Mouse (Mus musculus): ENCODE data around the gene Slc13a2. TPM values are rescaled to one million over a fixed set of nuclear protein-coding genes. Genes with fewer than 3 reads are reported as not detected.

Gene Slc13a2
- total RNA-seq, 2 experiments from 2014 or later = not detected

DNA sequence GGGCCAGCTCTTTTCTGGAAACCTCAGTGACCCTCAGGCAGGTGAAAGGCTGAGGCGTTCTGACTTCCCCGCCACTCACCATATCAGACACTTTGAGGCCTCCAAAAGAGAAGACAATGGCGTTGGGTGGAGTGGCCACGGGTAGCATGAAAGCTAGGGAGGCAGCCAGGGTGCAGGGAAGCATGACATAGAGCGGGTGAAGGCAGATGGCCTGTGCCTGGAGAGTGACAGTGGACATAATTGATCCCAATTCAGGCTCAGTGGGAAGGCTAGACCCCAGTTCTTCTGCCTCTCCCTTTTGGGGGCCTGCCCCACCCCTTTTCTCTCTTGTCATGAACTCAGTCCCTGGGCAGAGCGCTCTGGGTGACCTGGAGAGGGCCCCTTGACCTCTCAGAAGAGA is 23.8 kb downstream of the Slc13a2 start:
- intact Hi-C loops (cut with DNase I) = no loop called here
- DNase-seq = no peak

DNA sequence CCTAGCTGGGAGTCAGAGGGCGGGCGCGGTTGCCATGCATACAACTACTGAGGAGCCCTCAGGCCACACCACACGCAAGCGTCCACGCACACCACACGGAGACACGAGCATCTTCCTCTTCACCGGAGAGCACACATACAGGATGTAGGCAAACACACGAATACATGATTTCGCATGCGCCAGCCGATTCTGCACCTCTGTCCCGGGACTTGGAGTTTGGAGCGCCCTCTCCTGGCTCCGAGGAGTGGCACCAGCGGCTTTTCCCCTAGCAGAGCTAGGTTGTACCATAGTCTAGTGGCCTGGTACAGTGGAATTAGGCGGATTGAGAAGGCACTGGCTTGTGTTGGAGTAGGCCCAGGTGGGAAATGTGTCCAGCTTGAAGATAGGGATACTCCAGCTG is 24.6 kb downstream of the Slc13a2 start:
- DNase-seq = peak; percentile 63 to 75
- intact Hi-C loops (cut with DNase I) = loop anchor here (1.0 kb wide), 1 partner anchor 37 kb away; no protein-coding TSS in a partner anchor

DNA sequence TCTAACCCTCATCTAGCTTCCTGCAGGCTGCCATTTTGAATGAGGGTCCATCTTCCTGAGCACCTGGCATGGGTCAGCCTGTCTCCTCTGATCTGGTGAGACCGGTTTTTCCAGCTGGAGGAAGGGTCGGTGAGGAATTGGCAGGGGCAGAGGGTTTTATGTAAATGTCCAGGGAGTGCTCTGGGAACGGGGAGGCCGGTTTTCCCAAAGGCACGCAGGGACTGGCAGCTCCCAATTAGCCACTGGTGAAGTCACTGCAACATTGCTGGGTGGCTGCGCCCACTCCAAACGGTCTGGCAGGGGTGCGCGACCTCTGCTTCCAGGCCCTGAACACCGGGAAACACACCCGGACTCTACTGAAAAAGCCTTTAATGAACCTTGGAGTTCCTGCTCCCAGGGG is 25.1 kb downstream of the Slc13a2 start:
- intact Hi-C loops (cut with DNase I) = loop anchor here (1.0 kb wide), 1 partner anchor 37 kb away; no protein-coding TSS in a partner anchor
- no peak for DNase-seq

DNA sequence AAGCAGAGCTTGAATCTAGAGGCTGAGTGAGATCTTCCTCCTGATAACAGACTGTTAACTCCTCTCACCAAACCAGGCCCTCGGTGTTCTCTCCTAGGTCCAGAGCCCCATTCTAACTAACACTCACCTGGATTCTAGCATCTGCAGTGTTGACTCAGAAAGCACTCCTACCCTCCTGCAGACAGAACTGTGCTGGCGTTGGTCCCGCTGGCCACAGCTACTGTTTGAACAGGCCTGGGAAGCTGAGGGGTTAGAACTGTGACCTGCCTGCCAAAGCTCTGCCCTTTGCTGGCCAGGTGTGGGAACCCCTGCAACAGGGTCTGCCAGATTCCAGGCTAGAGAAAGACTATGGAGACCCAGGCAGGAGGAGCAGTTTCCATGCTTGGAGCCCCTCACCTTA is 29.3 kb downstream of the Slc13a2 start:
- intact Hi-C loops (cut with DNase I) = no loop called here
- no peak for DNase-seq

DNA sequence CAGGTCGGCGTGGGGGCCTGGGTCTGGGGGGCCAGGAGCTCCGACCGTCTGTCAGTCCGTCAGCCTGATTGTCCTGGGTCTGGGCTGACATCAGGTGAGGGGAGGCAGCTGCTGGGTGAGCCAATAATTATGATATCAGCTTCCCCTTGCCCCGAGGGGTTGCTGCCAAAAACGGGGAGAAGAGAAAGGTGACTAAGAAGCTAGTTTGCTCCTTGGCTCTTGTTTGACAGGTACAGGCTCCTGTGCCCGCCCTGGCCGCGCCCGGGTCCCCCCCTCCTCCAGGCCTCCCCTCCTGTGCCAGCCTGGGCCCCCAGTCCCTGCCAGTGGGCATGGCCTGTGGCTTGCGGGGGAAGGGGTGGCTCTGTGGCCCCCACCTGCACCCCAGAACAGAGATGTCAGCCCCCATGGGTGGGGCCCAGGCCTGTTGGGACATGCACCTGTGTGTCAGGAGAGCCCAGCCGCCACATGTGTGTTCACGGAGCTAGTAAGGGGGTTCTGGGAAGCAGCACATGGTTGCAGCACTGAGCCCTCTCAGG is 35.4 kb downstream of the Slc13a2 start, which contains the start of gene Foxn1:
Gene Foxn1, minus strand, starts transcription at position 51 of the 536 bp plus-strand sequence.
- intact Hi-C loops (cut with DNase I) = no loop called here
- no peak for DNase-seq

DNA sequence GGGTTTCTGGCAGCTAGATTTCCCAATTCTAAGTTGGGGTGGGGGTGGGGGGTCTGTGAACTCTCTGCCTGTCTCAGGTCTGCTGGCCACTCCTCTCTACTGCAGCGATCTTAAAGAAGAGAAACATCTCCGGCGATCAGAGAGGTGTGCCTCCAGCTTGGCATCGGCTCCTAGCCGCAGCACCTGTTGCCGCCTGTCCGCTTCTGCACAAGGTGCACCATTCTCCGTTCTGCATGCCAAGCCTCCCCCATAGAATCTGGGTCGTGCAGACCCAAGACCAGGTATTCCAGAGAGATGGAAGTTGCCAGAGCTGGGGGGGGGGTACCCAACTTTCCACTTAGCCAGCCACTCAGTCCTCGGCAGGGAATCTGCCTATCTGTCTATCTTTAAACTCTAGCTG is 36.2 kb downstream of the Slc13a2 start:
- intact Hi-C loops (cut with DNase I) = no loop called here

DNA sequence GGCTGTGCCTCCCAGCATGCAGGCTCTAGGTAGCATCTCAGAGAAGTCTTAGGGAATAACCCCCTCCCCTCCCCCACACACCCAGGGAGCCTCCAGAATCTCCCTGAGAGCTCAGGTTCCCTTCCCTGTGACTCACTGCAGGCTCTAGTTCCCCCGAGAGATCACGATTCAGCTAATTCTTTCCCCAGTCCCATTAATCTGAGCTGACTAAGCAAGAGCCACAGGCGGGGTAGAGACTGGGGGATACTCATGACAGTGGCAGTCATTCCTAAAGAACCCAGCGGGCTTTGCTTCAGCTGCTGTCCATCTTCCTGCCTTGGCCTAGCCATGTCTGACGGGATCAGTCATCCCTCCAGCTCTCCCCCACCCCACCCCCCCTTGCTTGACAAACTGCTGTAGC is 39.3 kb downstream of the Slc13a2 start:
- intact Hi-C loops (cut with DNase I) = no loop called here
- no peak for DNase-seq

More for the DNA sequence above, 36.2 kb downstream of the Slc13a2 start:
- DNase-seq = no peak

DNA sequence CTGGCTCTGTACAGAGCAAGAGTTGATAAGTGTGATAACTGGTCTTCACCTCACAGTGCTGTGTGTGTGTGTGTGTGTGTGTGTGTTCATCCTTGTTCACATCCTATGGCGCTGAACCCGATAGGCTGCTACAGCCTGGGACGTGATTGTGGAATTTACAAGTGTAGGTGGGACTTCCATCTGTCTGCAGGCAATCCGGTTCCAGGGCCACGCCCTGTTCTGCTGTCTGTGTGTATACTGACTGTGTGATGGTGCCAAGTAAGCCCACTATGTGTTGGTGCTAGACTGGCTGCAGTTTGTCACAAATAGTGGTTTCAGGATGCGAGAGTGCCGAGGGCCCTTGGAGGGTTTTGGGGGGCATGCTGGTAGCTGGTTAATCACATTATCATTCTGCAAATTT is 39.7 kb downstream of the Slc13a2 start:
- no peak for DNase-seq
- intact Hi-C loops (cut with DNase I) = no loop called here

DNA sequence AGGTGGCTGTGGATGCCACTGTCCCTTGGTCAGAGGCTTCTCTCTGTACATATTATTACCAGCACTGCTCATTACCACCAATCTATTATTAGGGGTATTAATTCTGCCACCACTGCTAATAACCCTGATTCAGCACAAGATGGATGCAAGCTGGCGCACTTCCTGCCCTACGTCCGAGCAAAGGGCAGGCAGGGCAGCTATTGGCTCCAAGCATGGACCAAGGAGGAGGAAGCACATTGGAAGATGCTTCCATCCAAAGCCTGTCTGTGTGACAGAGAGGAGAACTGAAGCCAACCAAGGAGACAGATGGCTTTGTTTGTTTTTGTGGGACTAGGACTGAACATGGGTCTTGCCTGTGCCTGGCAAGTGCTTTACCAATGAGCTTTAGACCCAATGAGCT is 41.0 kb downstream of the Slc13a2 start:
- no peak for DNase-seq
- intact Hi-C loops (cut with DNase I) = no loop called here

DNA sequence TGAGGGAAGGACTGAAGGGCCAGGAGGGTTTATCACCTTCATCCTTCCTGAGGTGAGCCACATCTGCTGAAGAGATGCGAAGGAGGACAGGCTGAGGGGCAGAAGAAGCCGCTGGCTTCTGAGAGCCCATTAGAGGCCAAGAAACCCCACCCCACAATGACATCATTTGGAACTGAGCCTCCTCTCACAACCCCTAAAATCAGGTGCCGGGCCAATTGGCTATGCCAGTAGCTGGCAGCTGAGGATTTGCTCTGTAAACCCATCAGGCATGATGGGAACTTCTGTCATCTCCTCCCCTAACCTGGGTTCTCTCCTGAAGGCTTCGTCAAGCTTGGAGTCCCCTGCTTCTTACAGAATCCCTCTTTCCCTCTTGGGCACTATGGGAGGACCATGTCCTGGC is 41.7 kb downstream of the Slc13a2 start:
- no peak for DNase-seq

DNA sequence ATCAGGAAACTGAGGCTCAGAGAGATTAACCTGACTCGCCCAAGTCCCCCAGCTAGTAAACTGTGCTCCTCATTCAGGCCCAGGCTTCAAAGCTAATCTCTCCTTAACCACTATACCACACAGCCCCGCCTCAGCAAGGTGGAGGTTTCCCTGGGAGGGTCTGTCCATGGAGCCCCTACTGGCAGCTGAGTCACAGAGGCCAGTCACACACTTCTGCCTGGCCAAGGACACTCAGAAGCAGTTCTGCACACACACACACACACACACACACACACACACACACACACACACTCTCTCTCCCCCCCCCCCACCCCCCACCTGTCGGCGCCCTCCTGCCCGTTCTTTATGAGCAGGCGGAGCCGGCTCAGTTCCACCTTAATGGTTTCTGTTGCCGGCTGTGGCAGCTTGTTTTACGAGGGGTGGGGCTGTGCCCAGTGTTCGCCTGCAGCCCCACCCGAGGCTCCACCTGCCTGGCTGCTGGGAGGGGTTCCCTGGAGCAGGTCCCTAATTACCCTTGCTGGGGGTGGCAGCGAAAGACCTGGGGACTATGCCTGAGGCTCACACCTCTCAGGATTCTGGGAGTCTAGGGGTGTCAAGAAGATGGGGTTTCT is 44.4 kb downstream of the Slc13a2 start:
- no peak for DNase-seq
- intact Hi-C loops (cut with DNase I) = no loop called here

More for the DNA sequence above, 41.7 kb downstream of the Slc13a2 start:
- intact Hi-C loops (cut with DNase I) = no loop called here

DNA sequence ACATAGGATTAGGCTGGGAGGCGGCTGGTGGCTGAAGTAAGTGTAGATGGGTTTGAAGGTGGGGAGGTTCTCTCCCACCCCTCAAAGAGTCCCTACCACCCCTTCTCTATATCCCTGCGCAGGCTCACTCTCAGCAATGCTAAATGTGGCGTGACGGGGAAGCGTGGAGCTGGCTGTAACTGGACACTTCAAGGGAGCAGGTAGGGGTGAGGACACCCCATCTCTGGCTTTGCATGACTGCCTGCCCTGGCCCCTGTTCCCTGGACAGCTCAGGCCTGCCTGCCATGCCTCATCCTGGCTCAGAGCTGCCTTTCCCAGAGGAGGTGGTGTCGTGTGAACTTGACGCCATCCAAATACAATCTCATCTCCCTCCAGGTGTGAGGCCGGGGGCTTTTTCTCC is 47.9 kb downstream of the Slc13a2 start:
- intact Hi-C loops (cut with DNase I) = no loop called here
- no peak for DNase-seq

DNA sequence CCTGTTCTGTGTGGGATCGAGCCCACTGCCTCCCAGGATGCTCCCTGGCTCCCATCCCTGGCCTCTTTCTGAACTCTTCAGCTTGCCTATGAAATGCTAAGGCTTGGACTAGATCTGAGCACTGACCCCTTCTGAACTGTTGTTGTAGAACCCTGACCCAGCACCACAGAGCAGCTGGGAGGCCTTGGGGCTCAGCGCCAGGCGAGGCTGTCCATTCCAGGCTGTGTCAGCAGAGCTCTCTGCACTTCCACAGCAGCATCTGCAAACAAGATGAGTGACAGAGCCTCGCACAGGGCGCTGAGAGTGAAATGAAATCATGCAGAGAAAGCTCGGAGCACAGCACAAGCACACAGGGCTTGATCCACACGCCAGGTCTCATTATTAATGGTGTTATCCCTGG is 49.4 kb downstream of the Slc13a2 start:
- intact Hi-C loops (cut with DNase I) = no loop called here
- peak; percentile 33 to 46 for DNase-seq

DNA sequence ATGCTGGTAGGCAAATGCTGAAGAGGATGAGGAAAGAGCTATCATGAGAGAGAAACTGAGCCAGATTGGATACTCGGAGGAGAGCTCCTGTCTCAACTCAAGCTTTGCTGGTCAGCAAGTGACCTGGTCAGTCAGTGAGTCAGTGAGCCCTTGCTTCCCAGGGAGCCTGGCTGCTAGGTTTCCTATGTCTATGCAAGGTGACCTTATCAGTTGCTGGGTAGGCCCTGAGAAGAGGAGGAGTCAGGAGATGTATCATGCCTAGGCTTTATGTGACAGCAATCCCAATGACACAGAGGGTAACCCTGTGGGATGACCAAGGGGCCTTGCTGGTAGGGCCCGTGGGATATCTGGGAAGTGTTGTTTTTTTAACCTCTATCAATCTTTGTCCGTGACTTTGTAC is 49.9 kb downstream of the Slc13a2 start:
- DNase-seq = no peak
- intact Hi-C loops (cut with DNase I) = no loop called here

DNA sequence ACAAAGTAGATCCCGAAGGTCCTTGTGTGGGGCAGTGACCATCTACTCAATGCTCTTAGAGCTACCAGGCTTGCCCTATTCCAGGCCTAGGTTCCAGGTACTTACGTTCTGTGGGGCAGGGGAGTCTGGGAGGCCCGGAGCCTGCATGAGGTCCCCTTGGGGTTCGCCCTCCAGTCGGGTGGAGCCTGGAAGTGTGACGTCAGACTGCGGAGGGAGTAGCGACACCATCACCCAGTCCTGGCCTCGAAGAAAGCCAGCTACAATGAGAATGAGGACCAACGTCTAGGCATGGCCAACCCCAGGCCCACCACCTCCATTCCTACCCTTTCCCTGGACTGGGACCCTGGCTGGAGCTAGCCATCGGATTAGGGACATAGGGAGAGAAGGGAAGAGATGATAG is 50.3 kb downstream of the Slc13a2 start:
- DNase-seq = no peak
- intact Hi-C loops (cut with DNase I) = no loop called here

DNA sequence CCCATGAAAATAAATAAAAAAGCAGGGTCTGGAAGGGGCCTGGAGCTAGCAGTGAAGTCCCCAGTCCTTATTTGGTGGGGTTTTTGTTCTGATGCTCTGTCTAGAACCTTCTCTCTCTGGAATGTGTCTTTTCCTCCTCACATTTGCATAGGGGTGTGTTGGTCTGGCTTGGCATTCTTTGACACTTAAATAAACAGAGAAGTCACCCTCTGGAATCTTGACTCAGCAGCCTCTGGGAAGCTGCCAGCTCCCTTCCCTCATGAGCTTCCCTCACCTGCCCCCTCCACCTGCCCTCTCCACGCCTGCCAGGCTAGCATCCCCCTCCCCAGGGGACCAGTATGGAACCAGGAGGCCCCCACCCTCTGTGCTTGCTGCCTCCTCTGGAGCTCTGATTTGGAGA is 51.6 kb downstream of the Slc13a2 start:
- no peak for DNase-seq
- intact Hi-C loops (cut with DNase I) = no loop called here

DNA sequence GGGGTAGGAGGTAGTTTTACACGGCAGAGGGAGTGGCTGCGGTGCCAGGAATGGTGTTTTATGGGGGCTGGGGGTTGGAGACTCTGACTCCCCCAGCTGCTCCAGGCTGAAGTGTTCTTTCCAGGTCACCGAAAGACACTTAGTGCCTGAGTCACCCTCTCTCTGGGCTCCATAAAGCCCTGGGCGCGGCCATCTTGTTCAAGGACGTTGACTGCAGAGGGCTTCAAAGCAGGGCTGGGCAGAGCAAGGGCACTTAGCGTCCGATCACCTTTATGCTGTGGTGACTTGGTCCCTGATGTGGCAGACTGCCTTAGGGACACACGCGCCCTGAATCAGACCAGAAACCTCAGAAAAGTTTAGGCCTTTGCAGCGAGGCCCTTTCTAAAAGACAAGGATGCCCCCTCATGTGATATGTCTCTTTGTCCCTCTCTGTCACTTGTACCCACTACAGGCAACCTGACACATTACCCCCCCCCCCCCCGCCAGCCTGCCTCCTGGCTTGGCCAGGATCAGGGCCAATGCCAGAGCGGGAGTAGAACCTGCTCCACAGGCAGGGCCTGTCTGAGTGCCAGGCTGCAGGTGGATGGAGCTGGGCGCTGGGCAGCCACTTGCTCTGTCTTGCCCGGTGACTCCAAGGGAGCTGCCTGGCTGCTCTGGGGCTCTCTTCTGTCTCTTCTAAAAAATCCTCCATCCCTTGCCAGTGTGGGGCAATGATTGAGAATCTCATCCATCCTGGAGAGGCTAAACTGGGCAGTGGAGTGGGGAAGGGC is 54.4 kb downstream of the Slc13a2 start:
- intact Hi-C loops (cut with DNase I) = no loop called here

DNA sequence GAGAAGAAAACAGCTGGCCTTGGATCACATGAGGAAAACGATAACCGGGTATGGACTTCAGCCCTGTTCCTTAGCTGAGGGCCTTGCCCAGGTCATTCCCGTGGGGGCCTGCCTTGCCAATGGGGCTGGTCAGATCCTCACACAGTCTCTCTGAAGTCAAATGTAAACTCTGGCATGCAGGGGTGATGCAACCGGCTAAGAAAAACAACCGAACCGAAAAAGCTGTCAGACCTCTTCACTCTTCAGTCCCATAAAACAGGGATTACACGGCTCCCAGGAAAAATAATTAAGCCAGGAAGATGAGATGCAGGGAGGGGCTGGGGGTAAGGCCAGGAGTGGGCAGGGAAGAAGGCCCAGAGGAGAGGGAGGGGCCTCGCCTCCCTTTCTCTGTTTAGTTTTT is 57.9 kb downstream of the Slc13a2 start:
- intact Hi-C loops (cut with DNase I) = no loop called here
- DNase-seq = no peak

More for the DNA sequence above, 54.4 kb downstream of the Slc13a2 start:
- no peak for DNase-seq

DNA sequence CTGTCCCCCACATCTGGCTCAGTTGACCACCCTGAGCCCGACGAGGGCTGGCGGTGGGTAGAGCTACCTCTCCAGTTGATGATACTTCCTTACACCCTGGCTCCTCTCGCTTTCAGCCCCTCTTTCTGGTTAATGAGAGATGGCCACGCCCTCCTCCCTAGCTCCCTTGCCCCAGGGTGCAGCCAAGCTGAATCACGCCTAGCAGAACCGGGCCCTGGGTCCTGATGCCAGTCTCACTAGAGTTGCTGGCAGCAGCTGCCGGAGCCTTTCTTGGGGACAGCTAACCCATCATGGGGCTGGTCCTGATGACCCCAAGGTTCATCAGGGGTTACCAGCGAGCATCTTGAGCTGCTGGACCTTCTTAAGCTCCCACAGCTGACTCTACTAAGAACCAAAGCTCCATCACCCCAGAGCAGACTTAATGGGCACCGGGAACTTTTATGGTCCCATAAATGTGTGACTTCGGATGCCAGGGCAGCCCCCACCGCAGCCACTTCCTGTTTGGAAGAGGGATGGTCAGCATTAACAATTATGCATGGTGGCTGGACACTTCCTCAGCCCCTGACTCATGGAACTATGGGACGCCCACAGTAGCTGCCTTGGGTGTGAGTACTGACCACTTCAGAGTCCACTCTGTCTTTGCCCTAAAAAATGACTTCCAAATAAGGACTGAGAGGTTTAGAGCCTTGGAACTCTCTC is 58.6 kb downstream of the Slc13a2 start:
- intact Hi-C loops (cut with DNase I) = no loop called here
- DNase-seq = no peak

DNA sequence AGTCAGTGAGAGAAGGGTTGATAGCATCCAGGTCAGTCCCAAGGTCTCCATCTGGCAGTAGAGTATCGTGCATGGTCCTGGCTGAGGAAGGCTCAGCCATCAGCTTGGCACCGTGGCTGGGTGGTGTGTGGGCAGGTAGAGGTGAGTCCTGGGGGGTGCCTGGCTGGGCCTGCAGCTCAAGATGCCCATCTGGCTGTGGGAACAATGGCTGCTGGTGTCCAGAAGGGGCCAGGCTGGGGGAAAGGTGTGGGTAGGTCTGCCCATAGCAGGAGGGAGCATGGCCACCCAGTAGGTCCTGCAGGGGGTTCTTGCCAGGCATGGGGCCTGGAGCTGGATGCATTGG is 61.3 kb downstream of the Slc13a2 start:
- intact Hi-C loops (cut with DNase I) = loop anchor here (1.0 kb wide), 1 partner anchor 37 kb away; no protein-coding TSS in a partner anchor
- DNase-seq = no peak

DNA sequence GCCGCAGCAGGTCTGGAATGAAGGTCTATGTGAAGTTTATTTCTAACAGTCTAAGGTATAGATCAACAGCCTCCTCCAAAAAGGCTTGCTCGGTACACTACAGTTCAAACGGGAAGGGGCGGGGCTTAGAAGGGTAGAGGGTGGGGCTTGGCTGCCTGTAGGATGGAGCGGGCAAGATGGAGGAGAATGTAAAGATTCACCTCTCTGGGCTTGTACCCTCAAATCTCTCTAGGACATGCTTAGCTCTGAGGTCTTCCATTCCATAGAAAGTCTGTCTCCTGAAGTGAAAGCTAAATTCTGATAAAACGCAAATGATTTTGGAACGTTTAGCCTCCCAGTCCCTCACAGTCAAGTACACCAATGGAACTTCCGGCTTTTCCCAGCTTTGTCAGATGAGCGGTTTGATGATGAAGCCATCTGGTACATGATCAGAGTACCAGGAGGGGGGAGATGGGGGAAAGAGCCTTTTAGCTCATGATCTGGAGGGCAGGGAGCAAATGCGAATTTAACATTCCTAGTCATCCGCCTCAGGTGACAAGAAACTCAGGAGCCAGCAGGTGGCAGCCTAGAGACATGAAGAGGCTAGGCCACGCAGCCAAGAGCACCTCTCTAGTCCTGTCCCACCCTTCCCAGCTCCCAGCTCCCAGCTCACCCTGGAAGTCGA is 61.8 kb downstream of the Slc13a2 start:
- DNase-seq = peak; percentile 73 to 82
- intact Hi-C loops (cut with DNase I) = loop anchor here (1.0 kb wide), 1 partner anchor 37 kb away; no protein-coding TSS in a partner anchor

Data from heart, postnatal 10 days (tissue).